Mouse (Mus musculus): ENCODE data around the gene Mical2. TPM values are rescaled to one million over a fixed set of nuclear protein-coding genes. Genes with fewer than 3 reads are reported as not detected.

Mical2 gene
- polyA plus RNA-seq, 2 experiments = 5.0 to 7.5 TPM

DNA sequence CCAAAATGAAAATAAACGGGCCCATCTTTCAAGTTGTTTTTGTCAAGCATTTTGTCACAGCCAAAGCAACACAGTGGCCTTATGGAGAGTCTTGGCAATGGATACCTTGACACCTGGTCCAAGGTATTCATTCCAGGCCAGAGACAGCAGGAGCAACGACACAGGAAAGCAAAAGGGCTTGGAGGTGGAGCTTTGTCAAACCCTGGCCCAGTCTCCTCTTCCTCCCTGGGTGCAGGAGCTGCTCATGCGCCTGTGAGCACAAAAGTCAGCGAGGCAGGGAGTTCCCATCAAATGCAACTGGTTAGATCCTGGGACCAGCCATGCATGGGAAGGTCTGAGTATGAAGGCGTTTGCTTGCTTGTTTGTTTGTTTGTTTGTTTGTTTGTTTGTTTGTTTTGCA is 21.7 kb upstream of the Mical2 start:
- no peak overlapping the region for H3K4me2 ChIP-seq (replicated peaks; ENCODE audit: low read depth, low read length, severe bottlenecking)
- no peaks in the 10 kb centered on the region for H3K9me3 ChIP-seq (ENCODE audit: control insufficient read depth, low read length)
- no peak overlapping the region for H3K9ac ChIP-seq (ENCODE audit: low read depth, low read length, severe bottlenecking)
- ATAC-seq (ENCODE audit: low FRiP score, low read depth) (no peak), DNase-seq (ENCODE audit: low spot score) (no peak)
- H3K36me3 ChIP-seq (ENCODE audit: control insufficient read depth, insufficient read depth, low read length) = no peaks in the 10 kb centered on the region
- no peak for TF ChIP-seq POLR2A (IDR thresholded peaks at IDR 0.05; ENCODE audit: borderline replicate concordance, extremely low read depth, insufficient read depth, insufficient read length)
- 74% methylated on average over 5 of the region's 5 CpGs for WGBS
- H3K27me3 ChIP-seq (ENCODE audit: control insufficient read depth, insufficient read depth, low read length) = no peaks in the 10 kb centered on the region
- H3K4me3 ChIP-seq (replicated peaks; ENCODE audit: low read length) = no peak overlapping the region
- H3K4me1 ChIP-seq (ENCODE audit: control insufficient read depth, insufficient read depth, low read length) = 0 out of 2 replicates have a peak, but pooled peaks cover 2% of the 10 kb centered on the region
- H3K27ac ChIP-seq (replicated peaks; ENCODE audit: low read depth, low read length) = no peak overlapping the region

DNA sequence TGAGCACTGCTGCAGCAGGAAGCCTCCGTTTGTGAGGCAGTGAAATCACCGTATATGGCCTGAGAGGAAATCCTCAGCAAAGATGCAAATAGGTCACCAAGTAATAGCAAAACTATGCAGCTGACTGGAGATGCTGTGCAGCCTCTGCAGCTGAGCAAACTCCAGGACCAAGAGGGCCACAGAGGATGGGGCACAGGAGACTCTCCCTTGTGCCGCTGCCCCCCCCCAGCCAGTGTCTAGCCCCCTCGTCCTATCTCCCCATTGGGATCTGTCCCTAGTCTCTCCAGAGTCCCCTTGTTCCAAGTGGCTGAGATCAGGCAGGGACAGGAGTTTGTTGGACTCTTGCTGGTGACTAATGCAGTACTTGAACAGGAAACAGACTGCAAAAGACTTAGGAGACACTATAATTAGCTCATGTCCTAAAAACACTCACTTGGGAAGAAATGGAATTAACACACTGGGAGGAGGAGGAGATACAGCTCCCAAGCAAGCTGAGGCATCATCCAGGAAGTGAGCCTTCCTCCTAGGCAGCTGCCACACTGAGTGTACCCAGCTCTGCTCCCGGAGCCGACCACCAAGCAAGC is 21.2 kb upstream of the Mical2 start:
- Histone ChIP-seq H3K4me3 (replicated peaks; ENCODE audit: low read length) (no peak overlapping the region), H3K27me3 (ENCODE audit: control insufficient read depth, insufficient read depth, low read length) (no peaks in the 10 kb centered on the region), H3K27ac (replicated peaks; ENCODE audit: low read depth, low read length) (no peak overlapping the region), H3K4me2 (replicated peaks; ENCODE audit: low read depth, low read length, severe bottlenecking) (no peak overlapping the region), H3K36me3 (ENCODE audit: control insufficient read depth, insufficient read depth, low read length) (no peaks in the 10 kb centered on the region), H3K4me1 (ENCODE audit: control insufficient read depth, insufficient read depth, low read length) (0 out of 2 replicates have a peak, but pooled peaks cover 2% of the 10 kb centered on the region), H3K9ac (ENCODE audit: low read depth, low read length, severe bottlenecking) (no peak overlapping the region), H3K9me3 (ENCODE audit: control insufficient read depth, low read length) (no peaks in the 10 kb centered on the region)
- ATAC-seq (ENCODE audit: low FRiP score, low read depth) (no peak), DNase-seq (ENCODE audit: low spot score) (no peak)
- WGBS = 64% methylated on average over 6 of the region's 6 CpGs
- no peak for TF ChIP-seq POLR2A (IDR thresholded peaks at IDR 0.05; ENCODE audit: borderline replicate concordance, extremely low read depth, insufficient read depth, insufficient read length)

DNA sequence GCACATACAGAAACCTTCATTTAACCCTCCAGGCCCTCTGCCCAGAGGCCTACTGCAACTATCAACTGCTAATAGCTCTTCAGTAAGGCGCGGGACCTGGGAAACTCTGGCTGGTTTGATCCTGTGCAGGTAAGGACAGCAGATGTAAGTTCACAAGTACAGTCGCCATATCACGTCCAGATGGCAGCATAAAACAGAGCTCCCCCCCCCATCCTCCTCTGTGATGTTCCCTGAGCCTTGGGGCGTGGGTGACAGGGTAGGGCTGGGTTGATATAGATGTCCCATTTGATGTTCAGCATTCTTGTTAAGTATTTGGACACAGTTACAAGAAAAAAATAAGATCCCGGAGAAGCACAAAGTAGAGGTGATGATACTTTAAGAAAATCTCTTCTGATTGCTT is 20.1 kb upstream of the Mical2 start:
- Histone ChIP-seq H3K4me3 (replicated peaks; ENCODE audit: low read length) (no peak overlapping the region), H3K27me3 (ENCODE audit: control insufficient read depth, insufficient read depth, low read length) (no peaks in the 10 kb centered on the region), H3K9me3 (ENCODE audit: control insufficient read depth, low read length) (no peaks in the 10 kb centered on the region), H3K4me2 (replicated peaks; ENCODE audit: low read depth, low read length, severe bottlenecking) (no peak overlapping the region), H3K4me1 (ENCODE audit: control insufficient read depth, insufficient read depth, low read length) (0 out of 2 replicates have a peak, but pooled peaks cover 2% of the 10 kb centered on the region), H3K36me3 (ENCODE audit: control insufficient read depth, insufficient read depth, low read length) (no peaks in the 10 kb centered on the region), H3K27ac (replicated peaks; ENCODE audit: low read depth, low read length) (no peak overlapping the region), H3K9ac (ENCODE audit: low read depth, low read length, severe bottlenecking) (no peak overlapping the region)
- DNase-seq (ENCODE audit: low spot score) (no peak), ATAC-seq (ENCODE audit: low FRiP score, low read depth) (no peak)
- WGBS = 77% methylated on average over 6 of the region's 6 CpGs
- no peak for TF ChIP-seq POLR2A (IDR thresholded peaks at IDR 0.05; ENCODE audit: borderline replicate concordance, extremely low read depth, insufficient read depth, insufficient read length)

DNA sequence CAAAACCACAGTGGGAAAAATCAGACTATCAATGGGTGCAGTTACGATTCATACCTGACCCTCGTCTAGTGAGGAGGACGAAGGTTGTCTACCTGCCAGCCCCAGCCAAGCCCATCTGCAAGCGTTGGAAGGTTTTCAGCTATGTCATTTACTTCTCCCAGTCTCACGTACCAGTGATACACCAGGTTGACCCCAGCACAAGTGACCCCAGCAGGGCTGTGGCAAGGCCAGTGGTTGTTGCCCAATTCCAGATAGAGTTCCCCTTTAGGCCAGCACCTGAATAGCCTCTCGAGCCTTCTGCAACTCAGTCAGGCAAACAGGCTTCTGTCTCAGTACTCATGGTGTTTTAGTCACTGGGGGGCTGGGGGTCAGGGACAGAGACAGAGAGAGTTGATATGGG is 17.9 kb upstream of the Mical2 start:
- 92% methylated on average over 6 of the region's 6 CpGs for WGBS
- no peak for TF ChIP-seq POLR2A (IDR thresholded peaks at IDR 0.05; ENCODE audit: borderline replicate concordance, extremely low read depth, insufficient read depth, insufficient read length)
- H3K4me1 ChIP-seq (ENCODE audit: control insufficient read depth, insufficient read depth, low read length) = 0 out of 2 replicates have a peak, but pooled peaks cover 2% of the 10 kb centered on the region
- H3K27me3 ChIP-seq (ENCODE audit: control insufficient read depth, insufficient read depth, low read length) = no peaks in the 10 kb centered on the region
- no peak overlapping the region for H3K4me3 ChIP-seq (replicated peaks; ENCODE audit: low read length)
- ATAC-seq (ENCODE audit: low FRiP score, low read depth) (no peak), DNase-seq (ENCODE audit: low spot score) (no peak)
- H3K27ac ChIP-seq (replicated peaks; ENCODE audit: low read depth, low read length) = no peak overlapping the region
- H3K9ac ChIP-seq (ENCODE audit: low read depth, low read length, severe bottlenecking) = no peak overlapping the region
- H3K4me2 ChIP-seq (replicated peaks; ENCODE audit: low read depth, low read length, severe bottlenecking) = no peak overlapping the region
- H3K36me3 ChIP-seq (ENCODE audit: control insufficient read depth, insufficient read depth, low read length) = no peaks in the 10 kb centered on the region
- H3K9me3 ChIP-seq (ENCODE audit: control insufficient read depth, low read length) = no peaks in the 10 kb centered on the region

DNA sequence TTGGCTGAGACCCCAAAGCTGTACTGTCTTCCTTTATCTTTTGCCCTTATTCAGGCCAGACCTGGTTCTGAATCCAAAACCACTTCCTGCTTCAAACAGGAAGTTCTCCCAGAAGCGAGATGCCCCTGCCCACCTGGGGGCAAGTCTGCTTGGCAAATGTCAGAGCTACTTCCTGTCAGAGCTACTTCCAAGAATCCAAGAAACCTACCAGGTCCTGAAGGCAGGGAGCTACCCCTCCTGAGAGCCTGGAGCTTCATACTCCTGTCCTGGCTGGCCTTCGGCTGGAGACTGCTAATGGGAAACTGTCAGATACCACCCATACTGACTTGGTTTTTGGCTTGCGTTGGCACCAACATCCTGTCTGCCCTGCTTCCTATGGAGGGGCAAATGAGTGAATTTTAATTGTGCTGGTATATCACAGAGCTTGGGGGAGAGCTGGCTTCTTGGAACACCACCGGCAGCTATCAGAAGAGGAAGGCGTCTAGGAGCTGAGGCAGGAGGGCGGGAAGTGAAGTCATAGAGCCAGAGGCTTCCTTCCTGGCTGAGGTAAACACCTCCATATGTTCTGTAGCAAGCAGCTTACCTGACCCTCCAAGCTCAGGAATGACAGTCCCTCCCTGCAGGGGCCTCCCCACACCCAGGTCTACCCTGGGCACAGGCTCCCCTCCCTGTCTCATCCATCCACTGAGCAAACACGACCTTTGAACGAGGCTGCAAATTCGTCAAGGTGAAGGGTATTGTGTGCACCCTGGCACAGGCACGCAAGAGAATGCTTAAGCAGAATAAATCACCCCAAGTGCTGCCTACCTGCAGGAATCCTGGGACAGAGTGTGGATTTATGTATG is 17.1 kb upstream of the Mical2 start:
- Histone ChIP-seq H3K27ac (replicated peaks; ENCODE audit: low read depth, low read length) (no peak overlapping the region), H3K27me3 (ENCODE audit: control insufficient read depth, insufficient read depth, low read length) (no peaks in the 10 kb centered on the region), H3K4me2 (replicated peaks; ENCODE audit: low read depth, low read length, severe bottlenecking) (no peak overlapping the region), H3K9me3 (ENCODE audit: control insufficient read depth, low read length) (no peaks in the 10 kb centered on the region), H3K4me3 (replicated peaks; ENCODE audit: low read length) (no peak overlapping the region), H3K9ac (ENCODE audit: low read depth, low read length, severe bottlenecking) (no peak overlapping the region), H3K36me3 (ENCODE audit: control insufficient read depth, insufficient read depth, low read length) (no peaks in the 10 kb centered on the region), H3K4me1 (ENCODE audit: control insufficient read depth, insufficient read depth, low read length) (peaks cover 5% of the 10 kb centered on the region)
- 61% methylated on average over 10 of the region's 10 CpGs for WGBS
- DNase-seq (ENCODE audit: low spot score) (no peak), ATAC-seq (ENCODE audit: low FRiP score, low read depth) (no peak)
- no peak for TF ChIP-seq POLR2A (IDR thresholded peaks at IDR 0.05; ENCODE audit: borderline replicate concordance, extremely low read depth, insufficient read depth, insufficient read length)

Measured in limb, embryonic 14.5 days (tissue).